Mouse (Mus musculus): Measurements from ENCODE around the gene Plk1.

DNA sequence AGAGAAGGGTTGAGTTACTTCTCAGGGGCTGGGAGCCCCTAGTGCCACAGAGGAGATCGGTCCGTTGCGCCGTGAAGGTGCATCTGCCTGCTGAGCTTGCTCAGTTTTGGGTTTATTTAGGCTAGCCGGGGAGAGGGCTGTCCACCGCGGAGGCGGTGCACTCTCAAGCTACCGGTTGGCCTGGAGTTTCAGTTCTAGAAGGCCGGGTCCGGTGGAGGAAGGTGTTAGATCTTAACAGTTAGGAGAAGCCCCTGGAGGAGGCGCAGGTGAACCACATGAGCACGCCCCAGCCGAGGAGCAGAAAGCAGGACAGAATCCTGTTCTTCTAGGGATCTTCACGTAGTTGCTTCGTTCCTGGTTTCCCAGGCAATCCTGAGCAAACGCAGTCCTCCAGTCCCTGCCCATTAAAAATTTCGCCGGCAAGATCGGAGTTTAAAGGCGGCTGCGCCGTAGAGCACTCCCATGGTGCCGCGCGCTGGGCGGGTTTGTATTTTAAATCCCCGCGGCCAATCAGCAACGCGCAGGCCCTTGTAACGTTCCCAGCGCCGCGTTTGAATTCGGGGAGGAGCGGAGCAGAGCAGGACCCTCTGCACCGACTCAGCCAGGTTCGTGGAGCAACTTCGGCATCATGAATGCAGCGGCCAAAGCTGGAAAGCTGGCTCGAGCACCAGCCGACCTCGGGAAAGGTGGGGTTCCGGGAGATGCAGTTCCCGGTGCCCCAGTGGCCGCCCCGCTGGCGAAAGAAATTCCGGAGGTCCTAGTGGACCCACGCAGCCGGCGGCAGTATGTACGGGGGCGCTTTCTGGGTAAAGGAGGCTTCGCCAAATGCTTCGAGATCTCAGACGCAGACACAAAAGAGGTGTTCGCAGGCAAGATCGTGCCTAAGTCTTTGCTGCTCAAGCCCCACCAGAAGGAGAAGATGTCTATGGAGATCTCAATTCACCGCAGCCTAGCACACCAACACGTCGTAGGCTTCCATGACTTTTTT is at the start of gene Plk1:
- TF ChIP-seq POLR2A (IDR thresholded peaks at IDR 0.05; ENCODE audit: control insufficient read depth, low read depth, low read length) (peak; percentile 60), CTCF (IDR thresholded peaks at IDR 0.05; ENCODE audit: control insufficient read depth, insufficient read depth, insufficient replicate concordance, low read depth, low read length) (0 out of 2 replicates have a peak, but pooled peaks have one; percentile 4)

All from testis, adult 2 months (tissue).